Mouse (Mus musculus): ENCODE data around the gene A630001G21Rik. TPM values are rescaled to one million over a fixed set of nuclear protein-coding genes. Genes with fewer than 3 reads are reported as not detected.

The A630001G21Rik gene
- polyA plus RNA-seq, 1 experiment from 2014 or later: 1.8 TPM

DNA sequence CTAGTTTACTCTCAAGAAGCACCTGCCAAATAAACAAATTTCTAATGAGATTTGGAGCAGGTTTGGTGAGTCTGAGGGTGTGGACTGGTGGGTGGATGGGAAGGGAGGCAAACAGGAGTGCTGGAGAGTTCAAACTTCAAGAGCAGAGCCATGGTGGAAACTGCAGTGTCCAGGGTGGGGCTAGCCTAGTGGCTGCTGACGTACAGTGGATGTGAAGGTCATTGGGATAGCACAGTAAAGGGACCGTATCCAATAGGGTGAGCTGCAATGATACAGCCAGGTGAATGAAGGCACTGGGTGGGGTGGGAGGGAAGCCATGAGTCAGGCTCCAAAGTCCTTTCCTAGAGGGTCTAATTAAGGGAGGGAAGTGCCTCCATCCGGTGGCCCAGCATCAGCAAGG, 12.1 kb upstream of the A630001G21Rik start:
- 53% methylated on average over 3 of the region's 3 CpGs for WGBS (ENCODE audit: insufficient replicate concordance)
- Histone ChIP-seq H3K27ac (ENCODE audit: low read depth, low read length) (no peak overlapping the region), H3K9me3 (replicated peaks; ENCODE audit: control insufficient read depth, low read length) (no peaks in the 10 kb centered on the region), H3K4me1 (ENCODE audit: control insufficient read depth, insufficient read depth, low read length) (peaks cover 3% of the 10 kb centered on the region; the same call in 1 of the 2 replicates), H3K9ac (ENCODE audit: low read depth, low read length) (no peak overlapping the region), H3K36me3 (ENCODE audit: control insufficient read depth, insufficient read depth, low read length) (no peaks in the 10 kb centered on the region), H3K4me2 (no peak overlapping the region), H3K4me3 (ENCODE audit: low read depth, low read length) (no peak overlapping the region), H3K27me3 (ENCODE audit: control insufficient read depth, insufficient read depth, low read length) (no peaks in the 10 kb centered on the region)
- ATAC-seq (replicated peaks; ENCODE audit: insufficient number of reproducible peaks, low FRiP score, low TSS enrichment): no peak

DNA sequence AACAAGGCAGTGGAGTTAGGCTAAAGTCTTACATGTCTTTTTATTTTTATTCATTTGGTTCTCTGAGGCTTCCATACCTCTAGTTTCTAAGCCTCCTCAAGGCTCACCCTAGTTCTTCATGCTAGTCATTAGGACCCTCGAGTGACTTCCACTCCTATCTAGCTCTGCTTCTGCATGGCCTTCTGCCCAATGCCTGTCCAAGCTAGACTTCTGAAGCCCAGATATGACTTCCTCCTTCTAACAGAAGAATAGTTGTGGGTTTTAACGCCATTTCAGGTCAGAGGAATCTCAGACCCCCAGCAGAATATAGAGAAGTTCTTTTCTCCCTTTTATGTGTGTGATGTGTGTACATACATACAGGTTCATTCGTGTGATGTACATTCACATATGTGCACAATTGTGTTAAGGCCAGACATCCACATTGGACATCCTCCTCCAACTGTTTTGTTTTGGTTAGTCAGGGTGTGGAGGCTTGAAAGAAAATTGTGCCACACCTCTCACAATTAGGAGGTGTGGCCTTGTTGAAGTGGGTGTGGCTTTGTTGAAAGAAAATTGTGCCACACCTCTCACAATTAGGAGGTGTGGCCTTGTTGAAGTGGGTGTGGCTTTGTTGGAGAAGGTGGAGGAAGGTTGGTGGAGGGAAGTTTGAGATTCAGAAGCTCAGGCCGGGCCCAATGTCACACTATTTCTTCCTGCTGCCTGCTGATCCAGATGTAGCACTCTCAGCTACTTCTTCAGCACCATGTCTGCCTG, 1.2 kb upstream of the A630001G21Rik start:
- no peak overlapping the region for H3K9ac ChIP-seq (ENCODE audit: low read depth, low read length)
- no peaks in the 10 kb centered on the region for H3K36me3 ChIP-seq (ENCODE audit: control insufficient read depth, insufficient read depth, low read length)
- H3K4me1 ChIP-seq (ENCODE audit: control insufficient read depth, insufficient read depth, low read length): no peaks in the 10 kb centered on the region
- WGBS (ENCODE audit: insufficient replicate concordance): 76% methylated on average over 4 of the region's 4 CpGs
- no peaks in the 10 kb centered on the region for H3K27me3 ChIP-seq (ENCODE audit: control insufficient read depth, insufficient read depth, low read length)
- no peak overlapping the region for H3K4me2 ChIP-seq
- no peaks in the 10 kb centered on the region for H3K9me3 ChIP-seq (replicated peaks; ENCODE audit: control insufficient read depth, low read length)
- no peak for ATAC-seq (replicated peaks; ENCODE audit: insufficient number of reproducible peaks, low FRiP score, low TSS enrichment)
- no peak overlapping the region for H3K27ac ChIP-seq (ENCODE audit: low read depth, low read length)
- no peak overlapping the region for H3K4me3 ChIP-seq (ENCODE audit: low read depth, low read length)

DNA sequence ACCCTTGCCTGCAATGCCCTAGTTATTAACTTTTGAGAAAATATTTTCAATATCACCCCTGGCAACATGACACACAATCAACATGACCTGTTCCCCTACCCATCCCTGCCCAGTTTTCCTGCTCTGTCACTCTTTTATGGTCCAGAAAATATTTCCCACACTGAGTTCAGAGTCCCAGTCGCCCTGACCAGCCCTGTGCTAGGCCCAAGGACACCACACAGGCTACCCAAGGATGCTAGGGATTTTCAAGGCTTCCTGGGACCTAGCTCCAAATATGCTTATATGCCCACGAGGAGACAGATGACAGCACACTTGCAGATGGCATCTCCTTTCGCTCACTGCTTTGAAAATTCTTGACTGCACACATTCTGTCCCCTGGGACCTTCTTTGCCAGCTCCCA, 569 bp upstream of the A630001G21Rik start:
- no peak overlapping the region for H3K4me3 ChIP-seq (ENCODE audit: low read depth, low read length)
- H3K9ac ChIP-seq (ENCODE audit: low read depth, low read length): no peak overlapping the region
- H3K27me3 ChIP-seq (ENCODE audit: control insufficient read depth, insufficient read depth, low read length): no peaks in the 10 kb centered on the region
- no peak overlapping the region for H3K4me2 ChIP-seq
- no peaks in the 10 kb centered on the region for H3K4me1 ChIP-seq (ENCODE audit: control insufficient read depth, insufficient read depth, low read length)
- H3K27ac ChIP-seq (ENCODE audit: low read depth, low read length): no peak overlapping the region
- ATAC-seq (replicated peaks; ENCODE audit: insufficient number of reproducible peaks, low FRiP score, low TSS enrichment): no peak
- no peaks in the 10 kb centered on the region for H3K36me3 ChIP-seq (ENCODE audit: control insufficient read depth, insufficient read depth, low read length)
- no peaks in the 10 kb centered on the region for H3K9me3 ChIP-seq (replicated peaks; ENCODE audit: control insufficient read depth, low read length)
- 57% methylated on average over 3 of the region's 3 CpGs for WGBS (ENCODE audit: insufficient replicate concordance)

DNA sequence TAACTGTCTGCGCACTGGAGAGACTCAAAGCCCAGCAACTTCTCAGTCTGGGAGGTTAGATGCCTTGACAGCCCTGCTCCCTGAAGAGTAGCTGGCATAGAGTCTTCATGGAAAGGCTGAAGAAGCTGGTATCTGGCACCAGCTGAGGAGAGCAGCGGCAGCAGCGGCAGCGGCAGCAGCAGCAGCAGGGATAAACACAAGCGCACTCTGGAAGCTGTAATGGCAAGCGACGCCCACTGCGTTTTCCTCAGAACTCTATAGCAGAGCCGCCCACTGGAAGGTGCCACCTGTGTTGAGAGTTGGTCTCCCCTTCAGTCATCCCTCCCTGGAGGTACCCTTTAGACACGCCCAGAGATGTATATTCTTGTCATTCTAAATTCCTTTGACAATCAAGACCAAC, 2.3 kb downstream of the A630001G21Rik start:
- ATAC-seq (replicated peaks; ENCODE audit: insufficient number of reproducible peaks, low FRiP score, low TSS enrichment): no peak
- Histone ChIP-seq H3K36me3 (ENCODE audit: control insufficient read depth, insufficient read depth, low read length) (no peaks in the 10 kb centered on the region), H3K9ac (ENCODE audit: low read depth, low read length) (no peak overlapping the region), H3K4me3 (ENCODE audit: low read depth, low read length) (no peak overlapping the region), H3K27me3 (ENCODE audit: control insufficient read depth, insufficient read depth, low read length) (no peaks in the 10 kb centered on the region), H3K27ac (ENCODE audit: low read depth, low read length) (no peak overlapping the region), H3K9me3 (replicated peaks; ENCODE audit: control insufficient read depth, low read length) (no peaks in the 10 kb centered on the region), H3K4me2 (peak overlapping the region; percentile 1; the same call in 1 of the 2 replicates), H3K4me1 (ENCODE audit: control insufficient read depth, insufficient read depth, low read length) (no peaks in the 10 kb centered on the region)
- WGBS (ENCODE audit: insufficient replicate concordance): 45% methylated on average over 10 of the region's 10 CpGs

DNA sequence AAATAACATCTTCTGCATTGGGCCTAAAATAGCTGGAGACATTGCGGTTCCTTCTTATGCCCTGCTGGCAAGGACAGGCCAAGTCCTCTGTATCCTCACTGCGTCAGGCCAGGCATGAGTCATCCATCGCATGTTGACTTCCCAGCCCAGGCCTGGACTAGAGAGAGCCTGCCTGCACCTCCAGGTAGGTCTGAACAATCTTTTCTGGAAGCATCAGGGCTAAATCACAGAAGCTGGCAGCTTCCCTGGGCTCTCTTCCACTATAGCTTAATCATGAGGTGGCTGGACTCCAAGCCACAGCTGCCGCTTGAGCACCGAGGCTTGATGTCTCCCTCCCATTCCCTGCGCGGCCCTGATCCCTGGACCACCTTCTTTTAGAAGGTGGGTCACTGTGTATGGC, 3.3 kb downstream of the A630001G21Rik start:
- H3K4me1 ChIP-seq (ENCODE audit: control insufficient read depth, insufficient read depth, low read length): no peaks in the 10 kb centered on the region
- WGBS (ENCODE audit: insufficient replicate concordance): 79% methylated on average over 7 of the region's 7 CpGs
- H3K4me2 ChIP-seq: no peak overlapping the region
- no peak for ATAC-seq (replicated peaks; ENCODE audit: insufficient number of reproducible peaks, low FRiP score, low TSS enrichment)
- no peaks in the 10 kb centered on the region for H3K36me3 ChIP-seq (ENCODE audit: control insufficient read depth, insufficient read depth, low read length)
- no peak overlapping the region for H3K4me3 ChIP-seq (ENCODE audit: low read depth, low read length)
- no peak overlapping the region for H3K27ac ChIP-seq (ENCODE audit: low read depth, low read length)
- H3K9ac ChIP-seq (ENCODE audit: low read depth, low read length): no peak overlapping the region
- no peaks in the 10 kb centered on the region for H3K9me3 ChIP-seq (replicated peaks; ENCODE audit: control insufficient read depth, low read length)
- no peaks in the 10 kb centered on the region for H3K27me3 ChIP-seq (ENCODE audit: control insufficient read depth, insufficient read depth, low read length)

DNA sequence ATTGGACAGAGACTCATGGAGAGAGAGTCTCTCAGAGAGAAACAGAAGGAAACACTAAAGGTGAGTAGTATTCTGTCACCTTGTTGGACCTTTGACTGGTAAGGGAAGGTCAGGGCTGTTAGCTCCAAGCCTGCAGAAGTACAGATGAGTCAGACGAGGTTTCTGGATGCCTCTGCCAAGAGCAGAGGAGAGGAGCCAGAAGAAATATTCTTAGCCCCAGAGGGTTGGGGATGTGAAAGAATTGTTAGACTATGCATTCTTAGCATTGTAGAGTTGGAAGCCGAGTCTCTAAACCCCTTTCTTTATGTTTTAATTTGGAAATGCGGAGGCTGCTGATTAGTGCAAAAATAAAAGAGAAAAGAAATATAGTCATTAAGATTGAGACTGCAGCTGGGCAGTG, 6.5 kb downstream of the A630001G21Rik start:
- Histone ChIP-seq H3K27ac (ENCODE audit: low read depth, low read length) (no peak overlapping the region), H3K9me3 (replicated peaks; ENCODE audit: control insufficient read depth, low read length) (no peaks in the 10 kb centered on the region), H3K4me2 (no peak overlapping the region), H3K27me3 (ENCODE audit: control insufficient read depth, insufficient read depth, low read length) (no peaks in the 10 kb centered on the region), H3K4me1 (ENCODE audit: control insufficient read depth, insufficient read depth, low read length) (no peaks in the 10 kb centered on the region), H3K36me3 (ENCODE audit: control insufficient read depth, insufficient read depth, low read length) (no peaks in the 10 kb centered on the region), H3K9ac (ENCODE audit: low read depth, low read length) (no peak overlapping the region), H3K4me3 (ENCODE audit: low read depth, low read length) (no peak overlapping the region)
- WGBS (ENCODE audit: insufficient replicate concordance): 56% methylated on average over 3 of the region's 3 CpGs
- ATAC-seq (replicated peaks; ENCODE audit: insufficient number of reproducible peaks, low FRiP score, low TSS enrichment): no peak

DNA sequence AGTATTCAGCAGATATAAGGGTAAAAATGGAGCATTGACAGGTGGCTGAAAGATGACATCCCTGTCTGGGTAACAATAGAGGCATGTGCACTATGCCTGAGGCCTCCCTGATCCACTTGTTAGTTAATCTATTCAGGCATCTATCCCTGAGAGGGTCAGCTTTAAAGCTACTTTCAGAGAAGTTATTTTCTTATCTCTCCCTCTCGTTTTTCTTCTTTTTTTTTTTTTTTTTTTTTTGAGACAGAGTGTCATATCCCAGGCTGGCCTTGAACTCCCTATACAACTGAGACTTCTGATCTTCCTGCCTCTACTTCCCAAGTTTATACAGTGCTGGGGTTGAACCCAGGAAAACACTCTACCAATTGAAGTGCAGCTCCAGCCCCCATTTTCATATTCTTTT, 10.7 kb downstream of the A630001G21Rik start:
- no peak for ATAC-seq (replicated peaks; ENCODE audit: insufficient number of reproducible peaks, low FRiP score, low TSS enrichment)
- Histone ChIP-seq H3K9me3 (replicated peaks; ENCODE audit: control insufficient read depth, low read length) (no peaks in the 10 kb centered on the region), H3K27me3 (ENCODE audit: control insufficient read depth, insufficient read depth, low read length) (no peaks in the 10 kb centered on the region), H3K36me3 (ENCODE audit: control insufficient read depth, insufficient read depth, low read length) (no peaks in the 10 kb centered on the region), H3K4me2 (no peak overlapping the region), H3K27ac (ENCODE audit: low read depth, low read length) (no peak overlapping the region), H3K9ac (ENCODE audit: low read depth, low read length) (no peak overlapping the region), H3K4me3 (ENCODE audit: low read depth, low read length) (no peak overlapping the region), H3K4me1 (ENCODE audit: control insufficient read depth, insufficient read depth, low read length) (no peaks in the 10 kb centered on the region)
- WGBS (ENCODE audit: insufficient replicate concordance): 28% methylated on average over 1 of the region's 1 CpGs

DNA sequence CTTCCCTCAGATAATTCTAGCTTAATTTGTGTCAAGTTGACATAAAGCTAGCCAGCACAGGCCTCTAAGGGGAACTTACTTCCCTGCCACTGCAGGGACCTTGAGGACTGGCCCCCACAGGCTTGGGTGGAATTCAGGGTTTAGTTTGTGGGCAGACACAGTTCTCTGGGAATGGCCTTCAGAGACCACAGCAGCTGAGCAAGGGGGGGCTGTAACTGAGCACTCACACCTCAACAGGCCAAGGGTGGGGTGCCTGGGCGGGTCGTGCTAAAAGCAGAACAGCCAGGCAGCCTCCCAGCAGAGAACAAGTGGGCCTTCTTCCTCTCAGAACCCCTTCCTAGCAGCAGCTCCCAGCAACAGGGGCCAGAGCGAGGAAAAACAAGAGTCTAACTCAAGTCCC, 12.3 kb downstream of the A630001G21Rik start:
- no peaks in the 10 kb centered on the region for H3K4me1 ChIP-seq (ENCODE audit: control insufficient read depth, insufficient read depth, low read length)
- no peak overlapping the region for H3K4me2 ChIP-seq
- H3K27me3 ChIP-seq (ENCODE audit: control insufficient read depth, insufficient read depth, low read length): no peaks in the 10 kb centered on the region
- no peak overlapping the region for H3K27ac ChIP-seq (ENCODE audit: low read depth, low read length)
- WGBS (ENCODE audit: insufficient replicate concordance): 72% methylated on average over 3 of the region's 3 CpGs
- no peak for ATAC-seq (replicated peaks; ENCODE audit: insufficient number of reproducible peaks, low FRiP score, low TSS enrichment)
- no peaks in the 10 kb centered on the region for H3K36me3 ChIP-seq (ENCODE audit: control insufficient read depth, insufficient read depth, low read length)
- H3K4me3 ChIP-seq (ENCODE audit: low read depth, low read length): no peak overlapping the region
- H3K9me3 ChIP-seq (replicated peaks; ENCODE audit: control insufficient read depth, low read length): no peaks in the 10 kb centered on the region
- no peak overlapping the region for H3K9ac ChIP-seq (ENCODE audit: low read depth, low read length)

DNA sequence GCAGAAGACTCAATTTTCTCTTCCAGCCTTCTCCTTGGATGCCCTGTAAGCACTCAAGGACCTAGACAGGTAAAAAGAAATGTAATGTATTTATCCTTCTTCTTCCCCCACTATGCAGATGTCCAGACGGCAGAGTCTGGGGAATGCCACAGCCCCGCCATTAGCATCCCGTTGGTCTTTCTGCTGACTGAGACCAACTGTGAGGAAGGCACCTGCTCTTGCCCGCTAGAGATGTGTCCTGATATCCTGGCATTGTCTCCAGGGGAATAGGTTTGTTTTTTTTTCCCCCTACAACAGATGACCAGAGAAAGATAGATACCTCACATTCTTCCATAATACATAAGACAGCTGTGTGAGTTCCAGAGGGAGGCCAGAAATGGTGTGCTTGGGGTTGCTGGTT, 14.2 kb downstream of the A630001G21Rik start:
- no peaks in the 10 kb centered on the region for H3K27me3 ChIP-seq (ENCODE audit: control insufficient read depth, insufficient read depth, low read length)
- 65% methylated on average over 4 of the region's 4 CpGs for WGBS (ENCODE audit: insufficient replicate concordance)

More for the DNA sequence above, 14.2 kb downstream of the A630001G21Rik start:
- H3K4me3 ChIP-seq (ENCODE audit: low read depth, low read length): no peak overlapping the region
- no peak for ATAC-seq (replicated peaks; ENCODE audit: insufficient number of reproducible peaks, low FRiP score, low TSS enrichment)
- no peaks in the 10 kb centered on the region for H3K36me3 ChIP-seq (ENCODE audit: control insufficient read depth, insufficient read depth, low read length)
- H3K9ac ChIP-seq (ENCODE audit: low read depth, low read length): no peak overlapping the region
- H3K4me2 ChIP-seq: no peak overlapping the region
- H3K9me3 ChIP-seq (replicated peaks; ENCODE audit: control insufficient read depth, low read length): no peaks in the 10 kb centered on the region
- H3K27ac ChIP-seq (ENCODE audit: low read depth, low read length): no peak overlapping the region
- H3K4me1 ChIP-seq (ENCODE audit: control insufficient read depth, insufficient read depth, low read length): no peaks in the 10 kb centered on the region

Data from heart, embryonic 11.5 days (tissue).